Mouse (Mus musculus) neural tube, embryonic 11.5 days (tissue): Measurements from ENCODE around the gene Slc29a3. TPM values are rescaled to one million over a fixed set of nuclear protein-coding genes. Genes with fewer than 3 reads are reported as not detected.

Source experiments
- ATAC-seq: fragments of 200-750 bp; cut with Nextera tagmentation; 2 replicates; pipeline ENCODE4 v1.8.0; 2017; ENCODE audit warnings: moderate number of reproducible peaks, mild to moderate bottlenecking, moderate TSS enrichment, moderate library complexity; ENCODE audit not compliant: insufficient read depth, low FRiP score, low TSS enrichment
- DNase-seq: peaks from one replicate; pipeline ENCODE4 v3.0.0-alpha.2; 2015; ENCODE audit warnings: low spot score
- H3K27ac ChIP-seq: fragments of 300-500 bp; sonication (generic); 2 replicates; pipeline ENCODE4 v1.5.1; 2014; ENCODE audit warnings: low read depth, mild to moderate bottlenecking, low read length
- H3K27me3 ChIP-seq: fragments of 300-500 bp; sonication (generic); 2 replicates; pipeline ENCODE4 v1.6.1; 2014; ENCODE audit warnings: mild to moderate bottlenecking, low read length, mixed read lengths; ENCODE audit not compliant: control insufficient read depth, insufficient read depth
- H3K36me3 ChIP-seq: fragments of 300-500 bp; sonication (generic); 2 replicates; pipeline ENCODE4 v1.6.1; 2014; ENCODE audit warnings: mild to moderate bottlenecking, low read length, moderate library complexity, mixed read lengths; ENCODE audit not compliant: control insufficient read depth, insufficient read depth
- H3K4me1 ChIP-seq: fragments of 300-500 bp; sonication (generic); 2 replicates; pipeline ENCODE4 v1.6.1; 2014; ENCODE audit warnings: low read length, mixed read lengths; ENCODE audit not compliant: control insufficient read depth, insufficient read depth
- H3K4me2 ChIP-seq: fragments of 300-500 bp; sonication (generic); 2 replicates; pipeline ENCODE4 v1.6.1; 2014; ENCODE audit warnings: low read depth, mild to moderate bottlenecking, moderate library complexity
- H3K4me3 ChIP-seq: fragments of 300-500 bp; sonication (generic); 2 replicates; pipeline ENCODE4 v1.5.1; 2014; ENCODE audit warnings: low read depth, low read length
- H3K9ac ChIP-seq: fragments of 300-500 bp; sonication (generic); 2 replicates; pipeline ENCODE4 v1.6.1; 2014; ENCODE audit warnings: mild to moderate bottlenecking, low read length
- H3K9me3 ChIP-seq: fragments of 300-500 bp; sonication (generic); 2 replicates; pipeline ENCODE4 v1.6.1; 2016; ENCODE audit warnings: low read length; ENCODE audit not compliant: control insufficient read depth
- WGBS: fragments of 180-500 bp; shearing (Covaris S2); extraction: QIAGEN DNeasy Blood & Tissue Kit; methylation state at CpG from one replicate; pipeline ENCODE4 v1.1.7; 2014; 5-methylcytosine and 5-hydroxymethylcytosine counted together
- polyA plus RNA-seq: library from polyadenylated mRNA; unstranded; fragments of >200 nt; fragmentation: Nextera tagmentation; extraction: Ambion mirVana; gene quantifications from 2 replicates; pipeline ENCODE4 v1.2.1, GENCODE M21; 2014

Gene Slc29a3
- polyA plus RNA-seq, 1 experiment from 2014 or later: 10.4 TPM

DNA sequence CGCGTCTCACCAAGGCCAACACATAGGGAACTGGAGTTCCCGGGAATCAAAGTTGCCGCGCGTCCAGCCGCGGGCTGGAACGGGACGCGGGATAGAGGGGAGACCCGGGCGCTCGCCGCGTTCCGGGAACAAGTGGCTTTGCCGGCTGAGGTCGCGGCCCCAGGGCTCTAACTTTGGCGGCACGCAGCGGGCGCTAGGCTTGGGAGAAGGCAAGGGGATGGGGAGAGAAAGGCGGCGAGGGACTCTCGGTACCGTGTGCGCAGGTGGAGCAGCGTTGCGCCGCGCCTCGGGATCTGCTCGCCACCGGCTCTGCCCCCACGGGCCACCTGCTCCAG lies 66.0 kb downstream of the Slc29a3 start:
- DNase-seq (peak; percentile 35), ATAC-seq (no peak)
- peak overlapping the region; percentile 98 for H3K4me2 ChIP-seq

DNA sequence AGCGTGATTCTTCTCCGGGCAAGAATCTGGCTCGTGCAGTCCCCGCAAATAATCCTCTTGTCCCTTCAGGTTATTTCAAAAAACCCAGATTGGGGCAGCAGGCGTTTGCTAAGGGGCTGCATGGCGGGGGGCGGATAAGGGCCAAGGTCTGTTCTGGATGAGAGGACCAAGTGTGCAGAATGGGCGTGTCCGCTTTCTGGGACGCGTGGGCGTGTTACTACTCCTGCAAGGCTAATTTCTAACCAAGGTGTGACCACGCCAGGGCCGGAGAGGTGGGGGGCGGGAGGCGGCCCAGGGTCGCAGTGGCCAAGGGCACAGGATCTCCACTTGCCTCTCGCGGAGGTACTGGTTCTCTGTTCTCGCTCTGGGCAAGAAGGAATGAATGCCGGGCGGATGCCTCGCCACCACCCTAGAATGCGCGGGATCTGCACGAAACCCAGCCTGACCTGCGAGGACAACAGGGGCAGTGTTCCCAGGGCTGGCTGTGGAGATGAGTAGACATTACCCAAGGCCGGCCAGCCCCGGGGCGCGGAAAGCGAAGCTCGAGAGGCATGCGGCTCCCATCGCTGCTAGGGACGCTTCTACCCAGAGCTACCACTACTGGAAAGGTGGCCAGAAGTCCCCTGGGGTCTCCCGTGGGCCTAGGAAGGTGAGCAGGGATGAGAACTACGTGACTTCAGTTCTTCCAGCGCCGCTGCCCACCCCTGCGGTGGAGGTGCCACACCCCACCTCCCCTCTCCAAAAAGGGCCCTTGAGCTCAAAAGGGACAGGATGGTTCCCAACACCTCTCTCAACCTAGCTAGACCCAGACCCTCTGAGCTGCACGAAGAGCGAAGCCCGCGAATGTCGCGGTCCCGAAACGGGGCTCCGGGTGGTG lies 66.6 kb downstream of the Slc29a3 start:
- H3K27me3 ChIP-seq: peaks cover 54% of the 10 kb centered on the region

More for the DNA sequence above, 66.0 kb downstream of the Slc29a3 start:
- Histone ChIP-seq H3K36me3 (no peaks in the 10 kb centered on the region), H3K27me3 (peaks cover 54% of the 10 kb centered on the region), H3K4me3 (peak overlapping the region; percentile 47), H3K9ac (no peak overlapping the region), H3K9me3 (no peaks in the 10 kb centered on the region), H3K4me1 (peaks cover 9% of the 10 kb centered on the region), H3K27ac (no peak overlapping the region)
- 0% methylated on average over 31 of the region's 37 CpGs for WGBS

DNA sequence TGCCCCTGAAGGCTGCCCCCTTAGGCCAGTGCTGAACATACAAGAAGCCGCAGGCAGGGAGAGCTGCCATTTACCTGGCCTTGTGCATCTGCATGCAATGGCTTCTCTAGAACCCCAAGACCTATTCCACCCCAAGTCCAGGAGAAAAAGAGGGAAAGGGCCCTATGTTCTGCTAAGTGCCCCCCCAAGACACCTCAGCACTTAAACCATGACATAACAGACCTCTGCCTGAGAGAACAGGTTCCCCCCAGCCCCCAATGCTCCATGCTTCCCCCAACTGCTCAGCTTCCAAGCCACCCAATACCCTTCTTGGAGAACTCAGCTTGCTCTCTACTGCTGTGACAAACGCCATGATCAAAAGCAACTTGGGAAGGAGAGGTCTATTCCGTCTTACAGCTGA lies 73.7 kb downstream of the Slc29a3 start:
- Histone ChIP-seq H3K9ac (no peak overlapping the region), H3K4me1 (no peaks in the 10 kb centered on the region), H3K27me3 (no peaks in the 10 kb centered on the region), H3K4me3 (no peak overlapping the region), H3K9me3 (no peaks in the 10 kb centered on the region), H3K4me2 (no peak overlapping the region), H3K36me3 (no peaks in the 10 kb centered on the region), H3K27ac (no peak overlapping the region)
- ATAC-seq: no peak
- WGBS: 73% methylated on average over 3 of the region's 3 CpGs
- DNase-seq: no peak

More for the DNA sequence above, 66.6 kb downstream of the Slc29a3 start:
- H3K27ac ChIP-seq: no peak overlapping the region
- H3K4me2 ChIP-seq: peak overlapping the region; percentile 98
- H3K36me3 ChIP-seq: no peaks in the 10 kb centered on the region
- no peak overlapping the region for H3K9ac ChIP-seq
- ATAC-seq (no peak), DNase-seq (peak; percentile 43)
- H3K4me3 ChIP-seq: peak overlapping the region; percentile 47
- H3K4me1 ChIP-seq: peaks cover 9% of the 10 kb centered on the region
- 7% methylated on average over 50 of the region's 50 CpGs for WGBS
- no peaks in the 10 kb centered on the region for H3K9me3 ChIP-seq

DNA sequence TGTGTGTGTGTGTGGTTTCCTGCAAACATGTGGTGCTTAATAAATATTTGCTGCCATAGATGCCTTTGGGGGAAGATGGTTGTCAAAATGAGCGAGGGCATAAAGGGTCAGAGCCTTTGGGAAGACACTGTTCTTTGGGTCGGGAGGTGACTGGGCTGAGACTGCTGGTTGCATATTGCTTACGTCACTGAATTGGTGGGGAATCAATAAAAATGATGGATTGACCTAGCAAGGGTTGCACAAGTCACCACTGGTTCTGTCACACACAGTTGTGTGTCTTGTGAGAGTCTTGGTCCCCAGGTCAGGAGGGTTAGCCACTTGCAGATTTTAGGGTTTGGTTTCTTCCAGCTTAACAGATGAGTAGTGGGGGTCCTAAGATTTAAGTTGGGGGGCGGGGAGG lies 75.3 kb downstream of the Slc29a3 start:
- Histone ChIP-seq H3K4me3 (no peak overlapping the region), H3K4me2 (no peak overlapping the region), H3K9me3 (no peaks in the 10 kb centered on the region), H3K4me1 (no peaks in the 10 kb centered on the region), H3K27ac (no peak overlapping the region), H3K27me3 (no peaks in the 10 kb centered on the region), H3K36me3 (no peaks in the 10 kb centered on the region), H3K9ac (no peak overlapping the region)
- DNase-seq: no peak
- WGBS: 67% methylated on average over 4 of the region's 4 CpGs
- ATAC-seq: no peak

DNA sequence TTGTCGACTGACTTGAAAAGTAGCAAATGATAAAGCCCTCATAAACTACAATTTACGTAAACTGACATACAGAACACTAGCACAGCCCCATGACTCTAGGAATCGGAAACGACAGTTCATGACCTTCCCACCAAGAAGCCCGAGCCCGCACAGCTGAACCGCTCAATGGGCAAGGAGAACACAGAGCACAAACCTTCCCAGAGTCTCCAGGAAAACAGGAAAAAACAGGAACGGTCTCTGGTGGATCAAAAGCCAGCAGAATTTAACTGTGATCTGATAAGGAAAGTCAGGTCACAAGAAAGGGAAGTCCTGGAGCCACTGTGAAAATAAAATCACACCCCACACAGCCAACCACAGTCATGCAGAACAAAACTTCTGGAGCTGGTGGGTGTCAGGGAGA lies 82.4 kb downstream of the Slc29a3 start:
- no peak overlapping the region for H3K4me2 ChIP-seq
- no peak overlapping the region for H3K4me3 ChIP-seq
- H3K36me3 ChIP-seq: no peaks in the 10 kb centered on the region

DNA sequence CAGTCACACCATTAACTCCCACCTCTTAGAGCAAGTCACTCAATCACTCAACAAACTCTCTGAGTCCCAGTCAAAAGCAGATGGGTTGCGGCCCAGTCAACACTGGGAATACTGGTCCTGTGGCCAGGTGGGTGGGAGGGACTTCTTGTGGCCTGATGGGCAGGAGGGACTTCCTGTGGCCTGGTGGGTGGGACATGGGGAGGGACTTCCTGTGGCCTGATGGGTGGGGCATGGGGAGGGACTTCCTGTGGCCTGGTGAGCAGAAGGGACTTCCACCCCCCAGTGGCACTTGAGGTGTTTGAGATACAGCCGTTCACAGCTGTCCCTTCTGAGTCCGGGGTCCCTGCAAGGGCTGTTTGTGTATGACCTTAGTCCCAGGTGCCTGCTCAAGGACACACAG lies 84.0 kb downstream of the Slc29a3 start:
- no peak overlapping the region for H3K4me3 ChIP-seq
- no peak overlapping the region for H3K9ac ChIP-seq
- H3K36me3 ChIP-seq: no peaks in the 10 kb centered on the region
- H3K9me3 ChIP-seq: no peaks in the 10 kb centered on the region
- no peaks in the 10 kb centered on the region for H3K4me1 ChIP-seq
- no peak for ATAC-seq
- H3K27me3 ChIP-seq: no peaks in the 10 kb centered on the region
- no peak overlapping the region for H3K27ac ChIP-seq
- DNase-seq: no peak
- 90% methylated on average over 3 of the region's 3 CpGs for WGBS
- H3K4me2 ChIP-seq: no peak overlapping the region

More for the DNA sequence above, 82.4 kb downstream of the Slc29a3 start:
- no peak for DNase-seq
- H3K27me3 ChIP-seq: no peaks in the 10 kb centered on the region
- H3K9ac ChIP-seq: no peak overlapping the region
- WGBS: 81% methylated on average over 8 of the region's 8 CpGs
- no peaks in the 10 kb centered on the region for H3K4me1 ChIP-seq
- ATAC-seq: no peak
- H3K9me3 ChIP-seq: no peaks in the 10 kb centered on the region
- no peak overlapping the region for H3K27ac ChIP-seq

Other genes with a start within 250 kb of the Slc29a3 start
- 0.50 and 0.51 TPM in 2 replicates for gene Cdh23, start 56.3 kb downstream of the Slc29a3 start, polyA plus RNA-seq
- 2.3 and 2.9 TPM in 2 replicates for gene Unc5b, start 78.8 kb upstream of the Slc29a3 start, polyA plus RNA-seq